Mouse (Mus musculus): Measurements from ENCODE around the gene St3gal6.
A peak's percentile ranks its signal among the peaks of the same experiment; 100 is the strongest.

The St3gal6 gene

DNA sequence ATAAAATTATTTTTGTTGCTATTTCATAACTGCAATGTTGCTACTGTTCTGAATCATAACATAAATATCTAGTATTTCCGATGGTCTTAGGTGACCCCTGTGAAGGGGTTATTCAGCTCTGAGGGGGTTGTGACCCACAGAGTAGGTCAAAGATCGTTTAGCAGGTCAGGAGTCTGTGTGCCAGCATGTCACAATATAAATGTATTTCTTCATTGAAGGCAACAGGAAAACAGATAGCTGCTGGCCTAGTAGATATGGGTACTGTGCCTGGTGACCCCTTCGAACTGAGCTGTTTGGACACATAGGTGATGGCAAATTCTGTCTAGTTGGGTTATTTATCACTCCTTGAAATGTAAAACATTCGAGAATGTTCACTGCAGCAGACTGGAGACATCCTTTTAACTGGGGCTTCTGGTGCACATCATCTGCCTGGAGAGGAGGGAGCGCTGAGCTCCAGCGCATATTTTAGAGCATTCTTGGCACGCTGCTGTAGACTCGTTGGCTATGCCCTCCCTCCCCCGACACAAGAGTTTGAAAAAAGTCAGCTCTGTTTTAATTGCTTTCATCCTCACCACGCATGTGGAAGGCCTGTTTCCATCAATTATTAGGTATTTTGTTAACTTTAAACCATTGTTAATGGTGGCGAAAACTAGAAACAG is 102.2 kb downstream of the St3gal6 start:
- DNase-seq (ENCODE audit: low spot score) = peak; percentile 23
